Mouse (Mus musculus) kidney, adult 2 months (tissue): ENCODE measurements around the gene Col27a1.

Experiments used
- CTCF ChIP-seq: fragments of 200-500 bp; conservative IDR thresholded peaks from 2 replicates; pipeline ENCODE4 v1.5.1; 2011; ENCODE audit warnings: low read depth, mild to moderate bottlenecking, control low read depth, low read length, moderate library complexity, mixed read lengths; ENCODE audit not compliant: insufficient read depth, insufficient read length
- POLR2A ChIP-seq: fragments of 200-500 bp; IDR thresholded peaks from one replicate; pipeline ENCODE4 v1.6.1; 2011; ENCODE audit warnings: low read depth, low read length, control low read depth

GRCm38 (mm10) chr4:63344295-63344694 is 130.5 kb downstream of the Col27a1 start, which contains the start of gene Orm1:
- TF ChIP-seq CTCF = no peak; the same call in 1 of the 2 replicates
- TF ChIP-seq POLR2A = no peak
